Mouse (Mus musculus): ENCODE results near the gene Olfr867. TPM values are rescaled to one million over a fixed set of nuclear protein-coding genes. Genes with fewer than 3 reads are reported as not detected.

The Olfr867 gene
- not detected for polyA plus RNA-seq (2015; fragmentation: Illumina TruSeq; extraction: RNeasy Lipid Tissue Mini Kit (QIAGEN cat#74804); ENCODE audit: low read depth, low replicate concordance)

GRCm38 (mm10) chr9:20057462-20057861 is at the start of gene Olfr867:
Gene Olfr867, minus strand, starts transcription at chr9:20057562.

DNA sequence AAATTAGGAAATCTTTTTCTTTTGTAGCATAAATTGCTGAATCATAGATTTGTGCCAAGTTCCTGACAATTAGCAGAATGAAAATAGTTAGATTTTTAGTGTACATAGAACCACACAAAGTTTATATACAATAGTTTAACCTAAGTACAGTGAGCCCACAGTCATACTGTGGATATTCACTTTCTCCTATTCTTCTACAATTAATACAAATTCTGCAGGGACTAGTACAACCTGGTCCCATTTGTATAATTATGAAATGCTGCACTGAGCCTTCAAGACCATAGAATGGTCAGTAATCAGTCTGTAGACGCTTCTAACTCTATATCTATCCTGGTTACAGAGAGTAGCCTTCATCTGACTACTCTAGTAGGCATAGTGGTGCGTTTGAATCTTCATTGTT is 41.0 kb upstream of the Olfr867 start, which contains the start of gene Olfr868:
Gene Olfr868 (plus strand): TSS at position 301 of the 400 bp plus-strand sequence.

DNA sequence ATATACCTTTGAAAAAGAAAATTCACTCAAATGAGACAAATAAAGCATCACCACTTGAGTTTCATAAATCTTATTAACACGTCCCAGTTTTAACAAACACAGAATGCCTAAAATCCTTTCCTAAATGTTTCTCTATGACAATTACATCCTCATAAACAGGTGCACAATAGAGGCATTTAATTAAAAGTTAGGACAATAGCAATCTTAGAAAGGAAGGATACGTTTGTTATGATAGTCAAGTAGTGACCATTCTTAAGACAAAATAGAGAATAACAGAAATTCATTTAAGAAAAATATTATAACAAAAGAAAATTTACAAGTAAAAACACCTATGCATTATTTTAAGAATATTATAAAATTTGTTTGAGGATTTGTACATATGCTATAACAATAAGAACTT is 29.4 kb downstream of the Olfr867 start, which contains the start of gene Olfr866:
Gene Olfr866 (minus strand): TSS at position 101 of the 400 bp plus-strand sequence.

Other genes with a start within 250 kb of the Olfr867 start
- gene Olfr860, start 207.8 kb downstream of the Olfr867 start, polyA plus RNA-seq (2015; fragmentation: Illumina TruSeq; extraction: RNeasy Lipid Tissue Mini Kit (QIAGEN cat#74804); ENCODE audit: low read depth, low replicate concordance): not detected
- gene Olfr862, start 169.6 kb downstream of the Olfr867 start, polyA plus RNA-seq (2015; fragmentation: Illumina TruSeq; extraction: RNeasy Lipid Tissue Mini Kit (QIAGEN cat#74804); ENCODE audit: low read depth, low replicate concordance): not detected
- gene Olfr77, start 140.7 kb downstream of the Olfr867 start, polyA plus RNA-seq (2015; fragmentation: Illumina TruSeq; extraction: RNeasy Lipid Tissue Mini Kit (QIAGEN cat#74804); ENCODE audit: low read depth, low replicate concordance): not detected
- gene Olfr866, start 29.5 kb downstream of the Olfr867 start, polyA plus RNA-seq (2015; fragmentation: Illumina TruSeq; extraction: RNeasy Lipid Tissue Mini Kit (QIAGEN cat#74804); ENCODE audit: low read depth, low replicate concordance): not detected
- gene Olfr868, start 41.1 kb upstream of the Olfr867 start, polyA plus RNA-seq (2015; fragmentation: Illumina TruSeq; extraction: RNeasy Lipid Tissue Mini Kit (QIAGEN cat#74804); ENCODE audit: low read depth, low replicate concordance): not detected
- not detected for gene Olfr869, start 71.4 kb upstream of the Olfr867 start, polyA plus RNA-seq (2015; fragmentation: Illumina TruSeq; extraction: RNeasy Lipid Tissue Mini Kit (QIAGEN cat#74804); ENCODE audit: low read depth, low replicate concordance)
- gene Olfr870, start 116.5 kb upstream of the Olfr867 start, polyA plus RNA-seq (2015; fragmentation: Illumina TruSeq; extraction: RNeasy Lipid Tissue Mini Kit (QIAGEN cat#74804); ENCODE audit: low read depth, low replicate concordance): not detected
- gene Olfr871, start 154.6 kb upstream of the Olfr867 start, polyA plus RNA-seq (2015; fragmentation: Illumina TruSeq; extraction: RNeasy Lipid Tissue Mini Kit (QIAGEN cat#74804); ENCODE audit: low read depth, low replicate concordance): not detected
- gene Olfr872, start 179.6 kb upstream of the Olfr867 start, polyA plus RNA-seq (2015; fragmentation: Illumina TruSeq; extraction: RNeasy Lipid Tissue Mini Kit (QIAGEN cat#74804); ENCODE audit: low read depth, low replicate concordance): not detected
- not detected for gene Olfr39, start 224.8 kb upstream of the Olfr867 start, polyA plus RNA-seq (2015; fragmentation: Illumina TruSeq; extraction: RNeasy Lipid Tissue Mini Kit (QIAGEN cat#74804); ENCODE audit: low read depth, low replicate concordance)
- not detected for gene Olfr873, start 241.0 kb upstream of the Olfr867 start, polyA plus RNA-seq (2015; fragmentation: Illumina TruSeq; extraction: RNeasy Lipid Tissue Mini Kit (QIAGEN cat#74804); ENCODE audit: low read depth, low replicate concordance)